Mouse (Mus musculus): ENCODE data around the gene Nmnat3. TPM values are rescaled to one million over a fixed set of nuclear protein-coding genes. Genes with fewer than 3 reads are reported as not detected.

The Nmnat3 gene
- polyA plus RNA-seq, 1 experiment: 12.9 TPM

DNA sequence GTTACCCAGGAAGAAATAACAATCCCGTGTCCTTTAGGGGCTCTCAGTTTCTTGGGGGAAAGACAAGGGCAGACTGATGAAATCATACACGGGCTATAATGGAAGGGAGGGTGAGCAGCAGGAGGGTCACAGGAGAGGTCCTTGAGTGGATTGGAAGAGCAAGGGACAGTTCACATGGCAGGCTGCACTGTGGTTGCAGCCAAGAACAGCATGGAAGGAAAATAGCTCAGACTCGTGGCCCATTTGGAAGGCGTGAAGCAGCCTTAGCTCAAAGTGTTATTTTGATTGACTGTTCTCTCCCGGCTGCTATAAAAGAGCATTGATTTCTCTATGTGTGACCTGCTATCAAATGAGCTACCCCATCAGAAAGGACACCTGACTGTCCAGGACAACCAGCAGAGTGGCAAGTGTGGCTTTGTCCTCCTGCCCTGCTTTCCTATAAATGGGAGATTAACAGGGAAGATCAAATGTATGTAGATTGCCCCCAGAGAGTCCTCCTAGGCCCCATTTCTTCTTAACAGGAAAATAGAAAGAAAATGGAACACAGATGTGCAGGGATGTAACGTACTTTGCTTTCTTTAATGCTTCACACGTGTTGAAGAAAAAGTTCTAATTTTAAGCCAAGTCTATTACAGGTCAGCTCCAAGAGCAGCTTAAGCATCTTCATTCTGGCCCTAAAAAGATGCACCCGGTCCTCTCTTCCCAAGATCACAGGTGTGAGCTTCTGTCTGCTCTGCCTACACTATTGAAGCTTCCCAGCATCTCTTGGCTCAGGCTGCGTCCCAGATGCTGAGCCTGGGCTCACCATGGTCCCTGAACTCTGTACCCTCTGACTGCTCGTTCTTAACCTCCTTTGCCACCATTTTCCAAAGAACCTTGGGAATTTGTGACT, 100.8 kb downstream of the Nmnat3 start:
- no peak for DNase-seq
- Histone ChIP-seq H3K4me3 (ENCODE audit: control insufficient read depth, insufficient read depth, low read length) (no peak overlapping the region), H3K27me3 (ENCODE audit: control insufficient read depth, insufficient read depth, low read length) (no peaks in the 10 kb centered on the region), H3K36me3 (ENCODE audit: control insufficient read depth, insufficient read depth, low read length) (no peaks in the 10 kb centered on the region), H3K4me1 (replicated peaks; ENCODE audit: control insufficient read depth, insufficient read depth, low read length) (no peaks in the 10 kb centered on the region), H3K27ac (ENCODE audit: control insufficient read depth, insufficient read depth, low read length) (no peak overlapping the region)
- 95% methylated on average over 10 of the region's 10 CpGs for WGBS
- TF ChIP-seq CTCF (IDR thresholded peaks at IDR 0.05; ENCODE audit: borderline replicate concordance, control insufficient read depth, extremely low read depth, insufficient read depth, low read length, poor library complexity) (no peak), POLR2A (IDR thresholded peaks at IDR 0.05; ENCODE audit: control insufficient read depth, extremely low read depth, insufficient read depth, low read length, poor library complexity) (no peak)

DNA sequence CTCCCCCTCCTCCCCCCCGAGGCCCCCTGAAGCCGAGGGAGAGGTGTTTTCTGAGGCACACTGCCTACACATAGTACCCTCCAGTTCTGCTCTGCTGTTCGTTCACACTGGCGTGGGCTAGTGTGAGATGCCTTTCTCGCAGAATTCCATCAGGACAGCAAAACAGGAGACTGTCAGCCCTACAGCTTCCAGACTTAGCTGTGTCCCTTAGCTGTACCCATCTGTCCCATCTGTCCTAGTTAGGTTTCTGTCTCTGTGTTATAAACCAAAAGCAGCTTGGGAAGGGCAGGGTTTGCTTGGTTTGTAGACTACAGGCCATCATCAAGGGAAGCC, 101.4 kb downstream of the Nmnat3 start:
- no peaks in the 10 kb centered on the region for H3K27me3 ChIP-seq (ENCODE audit: control insufficient read depth, insufficient read depth, low read length)
- 96% methylated on average over 5 of the region's 5 CpGs for WGBS
- H3K36me3 ChIP-seq (ENCODE audit: control insufficient read depth, insufficient read depth, low read length): no peaks in the 10 kb centered on the region
- no peak overlapping the region for H3K4me3 ChIP-seq (ENCODE audit: control insufficient read depth, insufficient read depth, low read length)
- TF ChIP-seq CTCF (IDR thresholded peaks at IDR 0.05; ENCODE audit: borderline replicate concordance, control insufficient read depth, extremely low read depth, insufficient read depth, low read length, poor library complexity): no peak
- TF ChIP-seq POLR2A (IDR thresholded peaks at IDR 0.05; ENCODE audit: control insufficient read depth, extremely low read depth, insufficient read depth, low read length, poor library complexity): no peak
- H3K27ac ChIP-seq (ENCODE audit: control insufficient read depth, insufficient read depth, low read length): no peak overlapping the region
- DNase-seq: no peak
- no peaks in the 10 kb centered on the region for H3K4me1 ChIP-seq (replicated peaks; ENCODE audit: control insufficient read depth, insufficient read depth, low read length)

DNA sequence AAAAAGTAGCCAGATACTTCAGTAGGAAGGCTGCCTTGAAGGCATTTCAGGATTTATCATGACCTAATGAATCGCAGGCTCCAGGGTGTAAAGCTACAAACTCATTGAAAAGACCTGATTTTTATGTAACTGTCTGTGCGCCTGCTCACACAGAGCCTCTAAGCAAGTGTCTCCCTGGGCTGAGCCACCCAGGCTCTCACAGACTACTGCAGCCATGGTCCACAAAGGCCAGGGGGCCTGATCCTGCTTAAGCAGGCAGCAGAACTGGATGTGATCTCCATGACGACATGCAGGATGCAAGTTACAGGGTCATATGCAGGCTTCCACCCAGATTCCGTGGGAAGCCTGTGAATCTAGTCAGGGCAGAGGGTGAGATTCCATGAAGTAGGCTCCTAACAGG, 106.3 kb downstream of the Nmnat3 start:
- Histone ChIP-seq H3K4me1 (replicated peaks; ENCODE audit: control insufficient read depth, insufficient read depth, low read length) (no peaks in the 10 kb centered on the region), H3K36me3 (ENCODE audit: control insufficient read depth, insufficient read depth, low read length) (no peaks in the 10 kb centered on the region), H3K27me3 (ENCODE audit: control insufficient read depth, insufficient read depth, low read length) (no peaks in the 10 kb centered on the region), H3K27ac (ENCODE audit: control insufficient read depth, insufficient read depth, low read length) (no peak overlapping the region), H3K4me3 (ENCODE audit: control insufficient read depth, insufficient read depth, low read length) (no peak overlapping the region)
- 96% methylated on average over 4 of the region's 4 CpGs for WGBS
- DNase-seq: no peak
- TF ChIP-seq CTCF (IDR thresholded peaks at IDR 0.05; ENCODE audit: borderline replicate concordance, control insufficient read depth, extremely low read depth, insufficient read depth, low read length, poor library complexity) (no peak), POLR2A (IDR thresholded peaks at IDR 0.05; ENCODE audit: control insufficient read depth, extremely low read depth, insufficient read depth, low read length, poor library complexity) (no peak)

- Histone ChIP-seq H3K27ac (ENCODE audit: control insufficient read depth, insufficient read depth, low read length) (no peak overlapping the region), H3K4me1 (replicated peaks; ENCODE audit: control insufficient read depth, insufficient read depth, low read length) (no peaks in the 10 kb centered on the region), H3K36me3 (ENCODE audit: control insufficient read depth, insufficient read depth, low read length) (no peaks in the 10 kb centered on the region), H3K27me3 (ENCODE audit: control insufficient read depth, insufficient read depth, low read length) (no peaks in the 10 kb centered on the region), H3K4me3 (ENCODE audit: control insufficient read depth, insufficient read depth, low read length) (no peak overlapping the region)
- 96% methylated on average over 6 of the region's 6 CpGs for whole genome bisulfite sequencing
- no peak for DNase-seq
- no peak for TF ChIP-seq POLR2A (IDR thresholded peaks at IDR 0.05; ENCODE audit: control insufficient read depth, extremely low read depth, insufficient read depth, low read length, poor library complexity)
- no peak for TF ChIP-seq CTCF (IDR thresholded peaks at IDR 0.05; ENCODE audit: borderline replicate concordance, control insufficient read depth, extremely low read depth, insufficient read depth, low read length, poor library complexity)
These were observed 110.0 kb downstream of the Nmnat3 start for GRCm38 (mm10) chr9:98397211-98397610.

GRCm38 (mm10) chr9:98397866-98398265, 110.6 kb downstream of the Nmnat3 start:
- 92% methylated on average over 3 of the region's 3 CpGs for WGBS
- TF ChIP-seq POLR2A (IDR thresholded peaks at IDR 0.05; ENCODE audit: control insufficient read depth, extremely low read depth, insufficient read depth, low read length, poor library complexity) (no peak), CTCF (IDR thresholded peaks at IDR 0.05; ENCODE audit: borderline replicate concordance, control insufficient read depth, extremely low read depth, insufficient read depth, low read length, poor library complexity) (no peak)
- H3K27me3 ChIP-seq (ENCODE audit: control insufficient read depth, insufficient read depth, low read length): no peaks in the 10 kb centered on the region

DNA sequence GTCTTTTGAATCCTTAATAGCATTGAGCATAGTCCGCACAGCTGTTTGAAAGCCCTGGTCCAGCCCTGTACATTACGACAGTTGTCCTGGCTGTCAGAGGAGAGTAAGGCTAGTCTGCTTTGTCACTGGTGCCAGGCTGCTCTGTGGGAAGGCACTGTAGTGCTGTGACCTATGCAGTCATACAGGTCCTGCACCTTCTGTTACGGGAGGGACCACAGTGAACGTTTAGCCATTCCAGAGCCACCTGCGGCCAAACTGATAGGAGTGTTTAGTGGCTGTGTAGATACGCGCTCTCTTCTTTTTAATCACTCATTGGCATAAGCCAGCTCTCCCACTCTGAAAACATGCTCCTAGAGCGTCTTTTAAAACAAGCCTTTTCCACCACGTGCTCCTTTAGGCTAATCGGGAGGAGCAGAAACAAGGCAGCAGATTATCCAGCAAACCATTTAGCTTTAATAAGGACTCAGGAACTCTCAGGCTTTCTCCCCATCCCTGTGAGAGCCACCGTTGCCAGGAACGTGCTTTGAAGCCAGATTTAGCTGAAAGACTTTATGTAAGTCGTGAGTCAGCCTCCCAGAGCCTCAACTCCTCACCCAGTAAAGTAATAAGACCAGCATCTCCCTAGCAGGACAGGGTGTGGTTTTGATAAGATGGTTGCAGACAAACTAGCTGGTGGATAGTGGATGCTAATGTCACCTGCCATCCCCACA, 113.1 kb downstream of the Nmnat3 start:
- TF ChIP-seq CTCF (IDR thresholded peaks at IDR 0.05; ENCODE audit: borderline replicate concordance, control insufficient read depth, extremely low read depth, insufficient read depth, low read length, poor library complexity): no peak
- TF ChIP-seq POLR2A (IDR thresholded peaks at IDR 0.05; ENCODE audit: control insufficient read depth, extremely low read depth, insufficient read depth, low read length, poor library complexity): no peak
- 95% methylated on average over 13 of the region's 13 CpGs for WGBS

More at GRCm38 (mm10) chr9:98397866-98398265, 110.6 kb downstream of the Nmnat3 start:
- DNase-seq: no peak
- H3K27ac ChIP-seq (ENCODE audit: control insufficient read depth, insufficient read depth, low read length): no peak overlapping the region
- no peaks in the 10 kb centered on the region for H3K4me1 ChIP-seq (replicated peaks; ENCODE audit: control insufficient read depth, insufficient read depth, low read length)
- H3K4me3 ChIP-seq (ENCODE audit: control insufficient read depth, insufficient read depth, low read length): no peak overlapping the region
- H3K36me3 ChIP-seq (ENCODE audit: control insufficient read depth, insufficient read depth, low read length): no peaks in the 10 kb centered on the region

More for the DNA sequence above, 113.1 kb downstream of the Nmnat3 start:
- Histone ChIP-seq H3K27ac (ENCODE audit: control insufficient read depth, insufficient read depth, low read length) (no peak overlapping the region), H3K4me3 (ENCODE audit: control insufficient read depth, insufficient read depth, low read length) (no peak overlapping the region), H3K4me1 (replicated peaks; ENCODE audit: control insufficient read depth, insufficient read depth, low read length) (no peaks in the 10 kb centered on the region), H3K36me3 (ENCODE audit: control insufficient read depth, insufficient read depth, low read length) (no peaks in the 10 kb centered on the region), H3K27me3 (ENCODE audit: control insufficient read depth, insufficient read depth, low read length) (no peaks in the 10 kb centered on the region)
- DNase-seq: no peak
